ENCODE assay signal across 35 mouse cellular contexts in genomic region chr12:32508671-32509070, GRCm38 (mm10).
"Had no signal": no experiment of that assay in that cellular context is flagged by ENCODE, and none has a peak within 500 bp of the region (broad histone marks: within the 10 kb centered on the region; RNA-seq: fewer than 3 reads in every experiment).

No protein-coding gene starts in this region.

- H3K27me3 ChIP-seq: heart, embryonic 12.5 days; heart, embryonic 13.5 days; heart, embryonic 15.5 days; hindbrain, embryonic 12.5 days; hindbrain, embryonic 13.5 days; hindbrain, embryonic 15.5 days; intestine, embryonic 15.5 days; kidney, embryonic 15.5 days had no signal

- H3K9me3 ChIP-seq: heart, embryonic 10.5 days; heart, embryonic 12.5 days; heart, embryonic 13.5 days; heart, embryonic 15.5 days; hindbrain, embryonic 12.5 days; hindbrain, embryonic 13.5 days; hindbrain, embryonic 15.5 days; intestine, embryonic 15.5 days; kidney, embryonic 15.5 days had no signal

- H3K4me2 ChIP-seq: heart, embryonic 11.5 days; heart, embryonic 12.5 days; heart, embryonic 13.5 days; heart, embryonic 15.5 days; hindbrain, embryonic 12.5 days; hindbrain, embryonic 13.5 days; hindbrain, embryonic 14.5 days; hindbrain, embryonic 15.5 days; intestine, embryonic 15.5 days; kidney, embryonic 15.5 days had no signal

- H3K4me3 ChIP-seq: heart, adult 2 months; heart, embryonic 10.5 days; heart, embryonic 12.5 days; heart, embryonic 13.5 days; heart, embryonic 15.5 days; hindbrain, embryonic 10.5 days; hindbrain, embryonic 12.5 days; hindbrain, embryonic 13.5 days; hindbrain, embryonic 15.5 days; intestine, embryonic 15.5 days; kidney, embryonic 15.5 days; layer of hippocampus, adult 2 months had no signal

- H3K27ac ChIP-seq: heart, adult 2 months; heart, embryonic 10.5 days; heart, embryonic 13.5 days; heart, embryonic 15.5 days; hindbrain, embryonic 10.5 days; hindbrain, embryonic 12.5 days; hindbrain, embryonic 13.5 days; hindbrain, embryonic 14.5 days; hindbrain, embryonic 15.5 days; hindbrain, postnatal 0 days; intestine, embryonic 15.5 days; kidney, embryonic 15.5 days; kidney, postnatal 0 days; layer of hippocampus, adult 2 months had no signal

- DNase-seq: heart, adult 2 months; heart, postnatal 10 days; heart, postnatal 14 days; heart, postnatal 36 days; heart, postnatal 4 days; kidney, adult 11 months; kidney, adult 18-20 months; kidney, adult 2 months; kidney, adult 8-10 months; kidney, adult 9 months; kidney, postnatal 10 days; kidney, postnatal 14 days; kidney, postnatal 25 days; kidney, postnatal 36 days; kidney, postnatal 4 days; layer of hippocampus, adult 9-11 months; layer of hippocampus, postnatal 36 days had no signal

- H3K4me1 ChIP-seq: heart, embryonic 10.5 days; heart, embryonic 12.5 days; heart, embryonic 13.5 days; heart, embryonic 15.5 days; hindbrain, embryonic 10.5 days; hindbrain, embryonic 12.5 days; hindbrain, embryonic 13.5 days; hindbrain, embryonic 15.5 days; intestine, embryonic 15.5 days; kidney, embryonic 15.5 days had no signal

- H3K9ac ChIP-seq: heart, embryonic 12.5 days; heart, embryonic 13.5 days; heart, embryonic 15.5 days; hindbrain, embryonic 12.5 days; hindbrain, embryonic 13.5 days; hindbrain, embryonic 14.5 days; hindbrain, embryonic 15.5 days; intestine, embryonic 15.5 days; kidney, embryonic 15.5 days had no signal

- ATAC-seq: hindbrain, embryonic 16.5 days; hindbrain, postnatal 0 days; inflammation-experienced regulatory T-cells, adult 6 months; intestine, embryonic 15.5 days; intestine, postnatal 0 days had no signal

- H3K36me3 ChIP-seq: heart, embryonic 10.5 days; heart, embryonic 12.5 days; heart, embryonic 13.5 days; heart, embryonic 15.5 days; hindbrain, embryonic 10.5 days; hindbrain, embryonic 12.5 days; hindbrain, embryonic 13.5 days; hindbrain, embryonic 15.5 days; intestine, embryonic 15.5 days; kidney, embryonic 15.5 days had no signal
